Mouse (Mus musculus) spleen, adult 2 months (tissue): ENCODE data around the gene Alkbh6.

Experiments
- CTCF ChIP-seq: fragments of 200-500 bp; IDR thresholded peaks from 2 replicates; pipeline ENCODE4 v1.5.1; 2011; ENCODE audit warnings: mild to moderate bottlenecking, inconsistent platforms; ENCODE audit not compliant: insufficient read depth, insufficient read length, insufficient replicate concordance; ENCODE audit errors: extremely low read depth
- POLR2A ChIP-seq: fragments of 200-500 bp; IDR thresholded peaks from 2 replicates; pipeline ENCODE4 v1.6.1; 2011; ENCODE audit warnings: low read depth, low read length, inconsistent platforms

DNA sequence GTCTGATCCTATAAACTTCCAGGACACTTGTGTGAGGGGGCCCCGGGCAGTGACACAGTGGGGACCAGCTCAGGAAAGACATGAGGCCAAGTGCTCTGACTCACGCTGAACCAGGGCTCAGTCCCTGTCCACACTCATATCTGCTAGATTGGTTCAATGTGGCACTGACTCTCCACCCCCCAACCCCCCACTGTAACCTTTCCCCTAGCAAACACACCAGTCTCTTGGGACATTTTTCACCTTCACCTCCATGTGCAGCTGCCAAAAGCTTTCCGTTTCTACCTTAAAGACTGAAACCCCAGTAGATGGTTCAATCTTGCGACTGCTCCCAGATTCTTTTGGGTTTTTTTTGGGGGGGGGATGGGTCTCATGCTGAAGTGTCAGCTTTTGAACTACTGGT is 45.5 kb downstream of the Alkbh6 start:
- TF ChIP-seq CTCF (no peak), POLR2A (no peak)
